Mouse (Mus musculus) erythroblast, embryonic 14.5 days (primary cell): ENCODE measurements around the gene Lysmd2. TPM values are rescaled to one million over a fixed set of nuclear protein-coding genes. Genes with fewer than 3 reads are reported as not detected.

Source experiments
- H3K27me3 ChIP-seq: 2 replicates; pipeline ENCODE4 v1.6.1; 2012; ENCODE audit warnings: inconsistent platforms; ENCODE audit not compliant: control insufficient read depth
- H3K36me3 ChIP-seq: 2 replicates; pipeline ENCODE4 v1.6.1; 2012; ENCODE audit warnings: mild to moderate bottlenecking, inconsistent platforms; ENCODE audit not compliant: control insufficient read depth
- H3K4me1 ChIP-seq: 2 replicates; pipeline ENCODE4 v1.6.1; 2012; ENCODE audit warnings: inconsistent platforms; ENCODE audit not compliant: control insufficient read depth
- H3K4me3 ChIP-seq: replicated peaks from 2 replicates; pipeline ENCODE3; 2012; ENCODE audit warnings: moderate library complexity, mild to moderate bottlenecking, inconsistent platforms
- H3K9me3 ChIP-seq: 2 replicates; pipeline ENCODE4 v1.6.1; 2012; ENCODE audit warnings: low read length, inconsistent platforms, mixed read lengths; ENCODE audit not compliant: control insufficient read depth
- GATA1 ChIP-seq: IDR thresholded peaks from 2 replicates; pipeline ENCODE4 v1.6.1; 2012; ENCODE audit warnings: low read length, inconsistent platforms, mixed read lengths
- TAL1 ChIP-seq: IDR thresholded peaks from 3 replicates; pipeline ENCODE4 v1.6.1; 2012; ENCODE audit warnings: low read length, inconsistent platforms, mixed read lengths
- polyA plus RNA-seq: library from polyadenylated mRNA; stranded (reverse); fragments of >175 nt; gene quantifications from 2 replicates; pipeline ENCODE4 v1.2.3, GENCODE M21; 2012

The Lysmd2 gene
- polyA plus RNA-seq = not detected in 2 replicates

- Histone ChIP-seq H3K9me3 (no peaks in the 10 kb centered on the region), H3K4me3 (peak within 1 kb of the TSS; percentile 55), H3K4me1 (peaks cover 3% of the 10 kb centered on the region), H3K27me3 (peaks cover 20% of the 10 kb centered on the region), H3K36me3 (no peaks in the 10 kb centered on the region)
- TF ChIP-seq TAL1 = no peak
- TF ChIP-seq GATA1 = no peak
These were observed at the start of gene Lysmd2 for GRCm38 (mm10) chr9:75625556-75626307. Gene Lysmd2 (plus strand): TSS chr9:75625741.

GRCm38 (mm10) chr9:75579321-75579720 lies 46.2 kb upstream of the Lysmd2 start:
- no peaks in the 10 kb centered on the region for H3K9me3 ChIP-seq
- no peaks in the 10 kb centered on the region for H3K36me3 ChIP-seq
- H3K27me3 ChIP-seq = no peaks in the 10 kb centered on the region
- TF ChIP-seq GATA1 = no peak
- TF ChIP-seq TAL1 = no peak
- no peaks in the 10 kb centered on the region for H3K4me1 ChIP-seq
- no peak overlapping the region for H3K4me3 ChIP-seq

GRCm38 (mm10) chr9:75581694-75582350 lies 43.7 kb upstream of the Lysmd2 start:
- Histone ChIP-seq H3K4me3 (no peak overlapping the region), H3K9me3 (no peaks in the 10 kb centered on the region), H3K36me3 (no peaks in the 10 kb centered on the region), H3K4me1 (no peaks in the 10 kb centered on the region), H3K27me3 (no peaks in the 10 kb centered on the region)
- TF ChIP-seq TAL1 = no peak

GRCm38 (mm10) chr9:75589850-75590790 lies 35.4 kb upstream of the Lysmd2 start:
- Histone ChIP-seq H3K4me1 (no peaks in the 10 kb centered on the region), H3K36me3 (no peaks in the 10 kb centered on the region), H3K9me3 (no peaks in the 10 kb centered on the region; the same call in 1 of the 2 replicates), H3K27me3 (no peaks in the 10 kb centered on the region), H3K4me3 (no peak overlapping the region)
- TF ChIP-seq TAL1 = no peak

- Histone ChIP-seq H3K4me3 (no peak overlapping the region), H3K27me3 (no peaks in the 10 kb centered on the region), H3K9me3 (no peaks in the 10 kb centered on the region; the same call in 1 of the 2 replicates), H3K4me1 (no peaks in the 10 kb centered on the region), H3K36me3 (no peaks in the 10 kb centered on the region)
- no peak for TF ChIP-seq TAL1
- TF ChIP-seq GATA1 = no peak
These were observed 32.1 kb upstream of the Lysmd2 start for GRCm38 (mm10) chr9:75593481-75593880.

GRCm38 (mm10) chr9:75597036-75597435 lies 28.5 kb upstream of the Lysmd2 start:
- no peaks in the 10 kb centered on the region for H3K36me3 ChIP-seq
- H3K27me3 ChIP-seq = no peaks in the 10 kb centered on the region
- TF ChIP-seq GATA1 (no peak), TAL1 (no peak)
- no peak overlapping the region for H3K4me3 ChIP-seq
- H3K9me3 ChIP-seq = no peaks in the 10 kb centered on the region
- H3K4me1 ChIP-seq = no peaks in the 10 kb centered on the region

- Histone ChIP-seq H3K36me3 (no peaks in the 10 kb centered on the region), H3K27me3 (no peaks in the 10 kb centered on the region), H3K9me3 (no peaks in the 10 kb centered on the region), H3K4me3 (no peak overlapping the region), H3K4me1 (no peaks in the 10 kb centered on the region)
- TF ChIP-seq GATA1 (no peak), TAL1 (no peak)
These were observed 27.9 kb upstream of the Lysmd2 start for GRCm38 (mm10) chr9:75597596-75597995.

- Histone ChIP-seq H3K4me3 (no peak overlapping the region), H3K4me1 (no peaks in the 10 kb centered on the region), H3K27me3 (no peaks in the 10 kb centered on the region), H3K9me3 (no peaks in the 10 kb centered on the region), H3K36me3 (no peaks in the 10 kb centered on the region)
- no peak for TF ChIP-seq GATA1
- no peak for TF ChIP-seq TAL1
These were observed 26.2 kb upstream of the Lysmd2 start for GRCm38 (mm10) chr9:75599191-75599841.
